Mouse (Mus musculus): ENCODE results near the gene Rad51b.

DNA sequence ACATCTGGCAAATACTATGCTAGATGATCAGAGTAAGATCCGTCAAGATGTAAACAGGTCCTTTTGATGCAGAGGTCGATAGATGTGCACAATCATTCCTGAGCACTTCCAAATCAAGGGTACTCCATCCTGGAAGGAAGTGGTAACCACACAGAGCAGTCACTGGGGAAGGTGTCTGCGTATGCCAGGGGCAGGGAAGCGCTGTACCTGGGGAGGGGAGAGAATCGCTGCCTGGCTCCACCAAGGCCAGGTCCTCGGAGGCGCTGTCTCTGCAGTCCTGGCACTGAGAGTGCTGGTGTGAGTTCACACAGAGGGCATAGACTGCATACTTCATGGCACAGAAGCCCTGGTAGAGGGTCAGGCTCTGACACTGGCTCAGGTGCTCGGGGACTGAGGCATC lies 14.5 kb upstream of the Rad51b start:
- TF ChIP-seq EP300 (IDR thresholded peaks at IDR 0.05; ENCODE audit: low read depth) = no peak
- TF ChIP-seq CTCF (IDR thresholded peaks at IDR 0.05; ENCODE audit: low read depth) = no peak
